Mouse (Mus musculus) kidney, adult 2 months (tissue): ENCODE results near the gene Fat2. TPM values are rescaled to one million over a fixed set of nuclear protein-coding genes. Genes with fewer than 3 reads are reported as not detected.

Experiments
- DNase-seq: peaks from one replicate; pipeline ENCODE4 v3.0.0; 2021
- H3K27ac ChIP-seq: fragments of 200-500 bp; 2 replicates; pipeline ENCODE4 v1.5.1; 2012; ENCODE audit warnings: low read depth, low read length, control low read depth, inconsistent platforms; ENCODE audit not compliant: insufficient read depth
- H3K27me3 ChIP-seq: fragments of 200-500 bp; replicated peaks from 2 replicates; pipeline ENCODE4 v1.6.1; 2012; ENCODE audit warnings: mild to moderate bottlenecking, moderate library complexity, low read length, inconsistent platforms; ENCODE audit not compliant: control insufficient read depth, insufficient read depth
- H3K36me3 ChIP-seq: fragments of 200-500 bp; 2 replicates; pipeline ENCODE4 v1.6.1; 2012; ENCODE audit warnings: mild to moderate bottlenecking, moderate library complexity, low read length, inconsistent platforms; ENCODE audit not compliant: control insufficient read depth, insufficient read depth
- H3K4me1 ChIP-seq: fragments of 200-500 bp; 2 replicates; pipeline ENCODE4 v1.6.1; 2011; ENCODE audit warnings: low read length; ENCODE audit not compliant: control insufficient read depth, insufficient read depth
- H3K4me3 ChIP-seq: fragments of 200-500 bp; 2 replicates; pipeline ENCODE4 v1.5.1; 2011; ENCODE audit warnings: mild to moderate bottlenecking, low read depth, low read length, control low read depth; ENCODE audit not compliant: insufficient read depth
- CTCF ChIP-seq: fragments of 200-500 bp; conservative IDR thresholded peaks from 2 replicates; pipeline ENCODE4 v1.5.1; 2011; ENCODE audit warnings: low read depth, mild to moderate bottlenecking, control low read depth, low read length, moderate library complexity, mixed read lengths; ENCODE audit not compliant: insufficient read depth, insufficient read length
- POLR2A ChIP-seq: fragments of 200-500 bp; IDR thresholded peaks from one replicate; pipeline ENCODE4 v1.6.1; 2011; ENCODE audit warnings: low read depth, low read length, control low read depth
- WGBS: fragments of 180-500 bp; shearing (Covaris S2); methylation state at CpG from one replicate; pipeline ENCODE4 v1.1.7; 2018; 5-methylcytosine and 5-hydroxymethylcytosine counted together
- polyA plus RNA-seq: library from polyadenylated mRNA; depleted of rRNA; stranded (reverse); fragments of >200 nt; gene quantifications from 2 replicates; pipeline ENCODE4 v1.2.3, GENCODE M21; 2012; rRNA removed

Fat2 gene
- polyA plus RNA-seq = 0.06 and 0.11 TPM in 2 replicates

GRCm38 (mm10) chr11:55336101-55336891 lies at the start of gene Fat2:
Gene Fat2, minus strand, starts transcription at chr11:55336564.
- TF ChIP-seq POLR2A (no peak), CTCF (no peak)
- WGBS = 40% methylated on average over 13 of the region's 13 CpGs
- Histone ChIP-seq H3K36me3 (no peaks in the 10 kb centered on the region), H3K27ac (no peak within 1 kb of the TSS), H3K4me1 (no peaks in the 10 kb centered on the region), H3K27me3 (no peaks in the 10 kb centered on the region), H3K4me3 (no peak within 1 kb of the TSS)
- no peak for DNase-seq

DNA sequence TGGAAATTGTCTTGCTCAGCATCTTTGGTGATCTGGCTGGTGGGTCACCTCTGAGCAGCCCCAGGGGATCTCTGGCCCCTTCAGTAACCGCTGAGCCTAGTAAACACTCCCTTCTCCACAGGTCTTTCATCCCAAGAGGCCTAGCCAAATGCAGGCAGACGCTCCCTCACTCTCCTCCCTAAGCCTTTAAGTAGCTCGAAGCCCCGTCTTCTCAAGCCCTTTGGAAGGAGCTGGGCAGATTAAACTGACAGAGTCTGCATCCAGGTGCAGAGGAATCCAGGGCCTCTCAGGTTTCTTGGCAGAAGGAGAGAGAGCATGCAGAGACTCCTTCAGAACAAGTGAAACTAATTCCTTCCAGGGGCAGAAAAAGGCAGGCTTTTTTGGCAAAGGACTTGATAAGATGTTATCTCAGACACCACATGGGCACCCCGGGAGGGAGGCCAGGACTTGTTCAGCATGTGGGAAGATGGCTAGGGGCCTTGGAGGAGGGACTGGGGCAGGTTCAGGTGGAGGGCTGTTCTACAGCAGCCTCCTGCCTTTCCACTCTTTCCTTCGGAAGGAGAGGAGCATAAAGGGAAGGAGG lies 47.2 kb upstream of the Fat2 start:
- WGBS = 63% methylated on average over 6 of the region's 6 CpGs
- no peaks in the 10 kb centered on the region for H3K27me3 ChIP-seq
- TF ChIP-seq CTCF = no peak
- no peaks in the 10 kb centered on the region for H3K4me1 ChIP-seq
- no peak overlapping the region for H3K27ac ChIP-seq
- no peak for DNase-seq
- H3K36me3 ChIP-seq = no peaks in the 10 kb centered on the region
- no peak overlapping the region for H3K4me3 ChIP-seq

DNA sequence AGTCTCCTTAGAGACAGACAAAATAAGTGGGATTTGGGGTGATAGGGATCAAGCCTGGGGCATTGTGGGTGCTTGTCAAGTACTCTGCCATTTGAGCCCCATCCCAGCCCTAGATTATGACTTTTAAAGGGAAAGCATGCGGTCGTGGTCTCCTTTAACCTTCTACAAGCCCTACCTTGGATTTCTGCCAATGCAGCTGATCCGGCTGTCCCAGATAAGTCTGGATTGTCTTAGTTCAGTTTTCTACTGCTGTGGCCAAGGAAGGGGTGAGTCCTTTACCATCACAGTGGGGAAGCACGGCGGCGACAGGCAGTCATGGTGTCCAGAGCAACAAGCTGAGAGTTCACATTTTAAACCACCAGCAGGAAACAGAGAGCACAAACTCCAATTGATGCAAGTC lies 44.5 kb upstream of the Fat2 start:
- H3K27ac ChIP-seq = no peak overlapping the region
- peak; percentile 22 for DNase-seq
- no peaks in the 10 kb centered on the region for H3K27me3 ChIP-seq
- WGBS = 28% methylated on average over 6 of the region's 6 CpGs
- TF ChIP-seq POLR2A (no peak), CTCF (no peak)
- no peak overlapping the region for H3K4me3 ChIP-seq
- H3K4me1 ChIP-seq = no peaks in the 10 kb centered on the region
- no peaks in the 10 kb centered on the region for H3K36me3 ChIP-seq

- Histone ChIP-seq H3K4me3 (no peak overlapping the region), H3K27me3 (no peaks in the 10 kb centered on the region), H3K36me3 (no peaks in the 10 kb centered on the region), H3K4me1 (no peaks in the 10 kb centered on the region), H3K27ac (no peak overlapping the region)
- DNase-seq = peak; percentile 74
- WGBS = 39% methylated on average over 5 of the region's 5 CpGs
- TF ChIP-seq POLR2A = no peak
Observed at GRCm38 (mm10) chr11:55378371-55378770, 42.0 kb upstream of the Fat2 start.

DNA sequence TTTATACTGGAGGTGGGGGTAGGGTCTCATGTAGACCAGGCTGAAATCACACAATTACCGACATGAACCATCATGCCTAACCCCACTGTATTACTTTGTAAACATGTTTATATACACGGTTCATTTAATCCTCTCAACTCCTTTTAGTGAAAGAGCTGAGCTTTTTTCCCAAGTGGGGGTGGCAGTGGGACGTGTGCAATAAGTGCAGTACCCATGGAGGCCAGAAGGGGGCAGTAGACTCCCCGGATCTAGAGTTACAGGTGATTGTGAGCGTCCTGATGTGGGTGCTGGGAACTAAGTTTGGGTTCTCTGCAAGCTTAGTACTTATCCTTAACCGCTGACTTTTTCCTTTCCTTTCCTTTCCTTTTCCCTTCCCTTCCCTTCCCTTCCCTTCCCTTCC lies 37.5 kb upstream of the Fat2 start:
- 61% methylated on average over 6 of the region's 6 CpGs for WGBS
- Histone ChIP-seq H3K36me3 (no peaks in the 10 kb centered on the region), H3K27ac (no peak overlapping the region), H3K4me3 (no peak overlapping the region), H3K27me3 (no peaks in the 10 kb centered on the region), H3K4me1 (0 out of 2 replicates have a peak, but pooled peaks cover 3% of the 10 kb centered on the region)
- no peak for DNase-seq
- TF ChIP-seq CTCF = peak; percentile 38
- no peak for TF ChIP-seq POLR2A

GRCm38 (mm10) chr11:55373373-55373772 lies 37.0 kb upstream of the Fat2 start:
- DNase-seq = no peak
- no peaks in the 10 kb centered on the region for H3K36me3 ChIP-seq
- TF ChIP-seq POLR2A (no peak), CTCF (no peak)
- H3K27ac ChIP-seq = no peak overlapping the region
- H3K4me3 ChIP-seq = no peak overlapping the region
- WGBS = 81% methylated on average over 12 of the region's 12 CpGs
- no peaks in the 10 kb centered on the region for H3K27me3 ChIP-seq
- H3K4me1 ChIP-seq = 0 out of 2 replicates have a peak, but pooled peaks cover 3% of the 10 kb centered on the region

GRCm38 (mm10) chr11:55372001-55372400 lies 35.6 kb upstream of the Fat2 start:
- no peak overlapping the region for H3K27ac ChIP-seq
- TF ChIP-seq CTCF (no peak), POLR2A (no peak)
- DNase-seq = no peak
- H3K36me3 ChIP-seq = no peaks in the 10 kb centered on the region
- no peaks in the 10 kb centered on the region for H3K27me3 ChIP-seq
- no peak overlapping the region for H3K4me3 ChIP-seq
- 67% methylated on average over 6 of the region's 6 CpGs for WGBS
- H3K4me1 ChIP-seq = 0 out of 2 replicates have a peak, but pooled peaks cover 3% of the 10 kb centered on the region
